Mouse (Mus musculus): Measurements from ENCODE around the gene Fitm1. TPM values are rescaled to one million over a fixed set of nuclear protein-coding genes. Genes with fewer than 3 reads are reported as not detected.

The Fitm1 gene
- total and polyA plus RNA-seq, 3 experiments: 0.07 TPM; not detected in 2

DNA sequence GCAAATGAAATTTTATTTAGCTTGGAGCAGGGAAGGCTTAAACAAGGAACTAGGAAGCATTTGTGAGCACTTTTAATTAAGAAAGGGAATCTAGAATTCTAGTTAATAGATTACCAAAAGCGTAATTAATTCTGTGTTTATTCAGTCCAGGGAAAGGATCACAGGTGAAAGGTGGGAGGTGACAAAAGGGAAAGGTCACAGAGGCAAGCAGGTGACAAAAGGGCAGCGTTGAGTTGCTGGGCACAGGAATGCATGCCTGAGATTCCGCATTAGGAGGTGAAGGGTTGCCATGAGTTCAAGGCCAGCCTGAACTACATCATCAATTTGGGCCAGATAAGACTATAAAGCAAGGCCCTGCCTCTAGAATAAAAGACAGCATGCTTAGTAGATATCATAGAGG lies 7.9 kb upstream of the Fitm1 start:
- Histone ChIP-seq H3K36me3 (ENCODE audit: control insufficient read depth in 1 of 2, insufficient read depth in 2 of 2, low read length in 2 of 2) (peaks cover 0 to 3% of the 10 kb centered on the region in 2 experiments; a peak in 2 of 4 replicates), H3K4me1 (ENCODE audit: control insufficient read depth in 1 of 2, insufficient read depth in 2 of 2, low read length in 2 of 2) (peaks cover 5 to 8% of the 10 kb centered on the region in 2 experiments), H3K9ac (ENCODE audit: control insufficient read depth, low read depth, low read length, poor library complexity, severe bottlenecking) (no peak overlapping the region), H3K27me3 (ENCODE audit: control insufficient read depth in 1 of 2, insufficient read depth in 2 of 2, low read length in 2 of 2) (no peaks in the 10 kb centered on the region), H3K27ac (ENCODE audit: control insufficient read depth, low read depth, low read length) (no peak overlapping the region), H3K79me2 (ENCODE audit: control insufficient read depth, insufficient read depth, low read length, poor library complexity) (no peaks in the 10 kb centered on the region), H3K4me3 (ENCODE audit: control insufficient read depth in 1 of 2, insufficient read depth in 1 of 2, low read depth in 2 of 2, low read length in 2 of 2) (no peak overlapping the region), H3K9me3 (replicated peaks; ENCODE audit: insufficient read depth, low read length) (no peaks in the 10 kb centered on the region)
- DNase-seq (ENCODE audit: low read depth, low spot score): no peak
- no peak for TF ChIP-seq ZKSCAN1 (IDR thresholded peaks at IDR 0.05; ENCODE audit: low read depth, low read length)
- no peak for TF ChIP-seq HCFC1 (IDR thresholded peaks at IDR 0.05; ENCODE audit: low read depth, low read length)
- TF ChIP-seq E2F4 (IDR thresholded peaks at IDR 0.05; ENCODE audit: borderline replicate concordance, low read depth, low read length): no peak

DNA sequence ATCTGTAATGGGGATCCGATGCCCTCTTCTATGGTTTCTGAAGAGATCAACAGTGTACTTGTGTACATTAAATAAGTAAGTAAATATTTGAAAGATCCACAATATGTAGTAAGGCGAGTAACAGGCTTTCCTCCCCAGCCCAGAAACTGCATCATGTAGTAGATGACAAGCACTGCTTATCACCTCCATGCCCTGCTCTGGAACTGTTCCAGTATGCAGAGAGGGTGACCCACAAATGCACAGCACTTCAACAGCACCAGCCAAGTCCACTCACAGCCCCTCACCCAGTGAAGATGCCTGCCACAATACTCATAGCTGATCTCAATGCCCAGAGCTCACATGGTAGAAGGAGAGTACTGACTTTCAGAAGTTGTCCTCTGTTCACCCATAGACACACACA lies 4.8 kb upstream of the Fitm1 start:
- Histone ChIP-seq H3K27me3 (ENCODE audit: control insufficient read depth in 1 of 2, insufficient read depth in 2 of 2, low read length in 2 of 2) (no peaks in the 10 kb centered on the region), H3K27ac (ENCODE audit: control insufficient read depth, low read depth, low read length) (no peak overlapping the region), H3K36me3 (ENCODE audit: control insufficient read depth in 1 of 2, insufficient read depth in 2 of 2, low read length in 2 of 2) (peaks cover 0 to 3% of the 10 kb centered on the region in 2 experiments; a peak in 2 of 4 replicates), H3K9me3 (replicated peaks; ENCODE audit: insufficient read depth, low read length) (no peaks in the 10 kb centered on the region), H3K79me2 (ENCODE audit: control insufficient read depth, insufficient read depth, low read length, poor library complexity) (no peaks in the 10 kb centered on the region), H3K4me3 (ENCODE audit: control insufficient read depth in 1 of 2, insufficient read depth in 1 of 2, low read depth in 2 of 2, low read length in 2 of 2) (no peak overlapping the region), H3K4me1 (ENCODE audit: control insufficient read depth in 1 of 2, insufficient read depth in 2 of 2, low read length in 2 of 2) (peaks cover 5 to 8% of the 10 kb centered on the region in 2 experiments), H3K9ac (ENCODE audit: control insufficient read depth, low read depth, low read length, poor library complexity, severe bottlenecking) (no peak overlapping the region)
- no peak for DNase-seq (ENCODE audit: low read depth, low spot score)
- TF ChIP-seq MAZ (IDR thresholded peaks at IDR 0.05; ENCODE audit: low read depth, low read length) (no peak), SMC3 (IDR thresholded peaks at IDR 0.05; ENCODE audit: low read depth, low read length) (no peak), ZNF384 (IDR thresholded peaks at IDR 0.05; ENCODE audit: low read depth, low read length) (no peak), USF1 (IDR thresholded peaks at IDR 0.05; ENCODE audit: low read depth, low read length) (no peak), E2F4 (IDR thresholded peaks at IDR 0.05; ENCODE audit: borderline replicate concordance, low read depth, low read length) (no peak), MYC (IDR thresholded peaks at IDR 0.05; ENCODE audit: low read depth, low read length) (no peak), CTCF (IDR thresholded peaks at IDR 0.05 in 2 of 3, conservative IDR thresholded peaks at IDR 0.05 in 1 of 3; ENCODE audit: control insufficient read depth in 1 of 3, insufficient read depth in 1 of 3, low read depth in 2 of 3, low read length in 3 of 3, poor library complexity in 1 of 3, severe bottlenecking in 1 of 3) (no peak), NRF1 (IDR thresholded peaks at IDR 0.05; ENCODE audit: insufficient read depth, low read depth, low read length, poor library complexity, severe bottlenecking) (no peak), BHLHE40 (IDR thresholded peaks at IDR 0.05; ENCODE audit: borderline replicate concordance, low read depth, low read length) (no peak), CHD2 (IDR thresholded peaks at IDR 0.05; ENCODE audit: low read length) (no peak), ZKSCAN1 (IDR thresholded peaks at IDR 0.05; ENCODE audit: low read depth, low read length) (no peak), ELF1 (IDR thresholded peaks at IDR 0.05; ENCODE audit: low read depth, low read length) (no peak), MYB (IDR thresholded peaks at IDR 0.05; ENCODE audit: low read depth, low read length) (no peak), MAX (IDR thresholded peaks at IDR 0.05; ENCODE audit: low read length) (no peak)

DNA sequence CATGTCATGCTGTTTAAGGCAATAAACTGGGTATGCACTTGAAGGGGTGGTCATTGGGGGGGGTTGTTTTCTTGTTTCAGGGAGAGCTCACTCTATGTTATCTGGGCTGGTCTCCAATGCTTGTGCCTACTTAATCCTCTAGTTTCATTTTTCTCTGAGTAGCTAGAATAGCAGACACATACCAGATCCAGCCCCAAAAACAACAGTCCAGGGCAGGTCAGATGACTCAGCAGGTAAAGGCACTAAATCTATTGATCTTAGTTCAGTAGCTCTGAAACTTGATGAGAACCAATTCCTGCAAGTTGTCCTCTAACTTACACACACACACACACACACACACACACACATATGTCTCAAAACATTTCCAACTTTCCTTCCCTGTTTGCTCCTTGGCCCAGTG lies 3.7 kb upstream of the Fitm1 start:
- Histone ChIP-seq H3K79me2 (ENCODE audit: control insufficient read depth, insufficient read depth, low read length, poor library complexity) (no peaks in the 10 kb centered on the region), H3K27ac (ENCODE audit: control insufficient read depth, low read depth, low read length) (no peak overlapping the region), H3K27me3 (ENCODE audit: control insufficient read depth in 1 of 2, insufficient read depth in 2 of 2, low read length in 2 of 2) (no peaks in the 10 kb centered on the region), H3K4me1 (ENCODE audit: control insufficient read depth in 1 of 2, insufficient read depth in 2 of 2, low read length in 2 of 2) (peaks cover 5 to 8% of the 10 kb centered on the region in 2 experiments), H3K36me3 (ENCODE audit: control insufficient read depth in 1 of 2, insufficient read depth in 2 of 2, low read length in 2 of 2) (peaks cover 0 to 3% of the 10 kb centered on the region in 2 experiments; a peak in 2 of 4 replicates), H3K4me3 (ENCODE audit: control insufficient read depth in 1 of 2, insufficient read depth in 1 of 2, low read depth in 2 of 2, low read length in 2 of 2) (no peak overlapping the region), H3K9ac (ENCODE audit: control insufficient read depth, low read depth, low read length, poor library complexity, severe bottlenecking) (no peak overlapping the region), H3K9me3 (replicated peaks; ENCODE audit: insufficient read depth, low read length) (no peaks in the 10 kb centered on the region)
- TF ChIP-seq USF2 (IDR thresholded peaks at IDR 0.05; ENCODE audit: borderline replicate concordance in 1 of 2, insufficient read depth in 1 of 2, low read depth in 1 of 2, low read length in 2 of 2): no peak
- TF ChIP-seq MYC (IDR thresholded peaks at IDR 0.05; ENCODE audit: low read depth, low read length): no peak
- TF ChIP-seq ELF1 (IDR thresholded peaks at IDR 0.05; ENCODE audit: low read depth, low read length): no peak
- TF ChIP-seq GATA1 (IDR thresholded peaks at IDR 0.05; ENCODE audit: low read depth, low read length): no peak
- TF ChIP-seq TAL1 (IDR thresholded peaks at IDR 0.05; ENCODE audit: low read length): no peak
- no peak for TF ChIP-seq TBP (IDR thresholded peaks at IDR 0.05; ENCODE audit: low read depth, low read length)
- no peak for TF ChIP-seq UBTF (IDR thresholded peaks at IDR 0.05; ENCODE audit: borderline replicate concordance, insufficient read depth, low read depth, low read length)
- TF ChIP-seq SIN3A (IDR thresholded peaks at IDR 0.05; ENCODE audit: low read length): no peak
- no peak for TF ChIP-seq MAX (IDR thresholded peaks at IDR 0.05; ENCODE audit: low read length)
- no peak for TF ChIP-seq ZMIZ1 (IDR thresholded peaks at IDR 0.05; ENCODE audit: low read depth, low read length)
- no peak for TF ChIP-seq CHD1 (IDR thresholded peaks at IDR 0.05; ENCODE audit: low read depth, low read length)
- DNase-seq (ENCODE audit: low read depth, low spot score): no peak

Data from MEL (cell line).